32 mouse cellular contexts compared by ENCODE assay signal in the genomic region with DNA sequence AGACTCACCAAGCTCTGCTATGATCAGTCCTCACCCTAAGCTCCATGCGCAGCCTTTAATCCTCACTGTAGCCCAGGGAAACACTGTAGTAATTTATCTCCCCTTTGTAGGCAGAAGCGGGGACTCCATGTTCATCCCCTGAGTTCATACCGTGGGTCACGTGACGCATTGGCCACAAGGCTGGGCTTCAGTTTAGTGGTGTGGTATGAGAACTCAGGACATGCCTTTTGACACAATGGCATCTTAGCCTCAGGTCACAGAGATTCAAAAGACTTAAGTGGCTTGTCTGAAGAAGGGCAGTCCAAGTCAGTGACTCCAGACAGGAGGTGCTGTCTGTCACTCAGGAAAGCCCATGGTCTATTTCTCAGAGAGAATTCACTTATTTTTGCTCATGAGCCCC. TPM values are rescaled to one million over a fixed set of nuclear protein-coding genes. Genes with fewer than 3 reads are reported as not detected.
"Had no signal": no experiment of that assay in that cellular context is flagged by ENCODE, and none has a peak within 500 bp of the region (broad histone marks: within the 10 kb centered on the region; RNA-seq: fewer than 3 reads in every experiment).

No protein-coding gene starts in this region.

- H3K9ac ChIP-seq: heart, embryonic 12.5 days; heart, embryonic 13.5 days; heart, embryonic 15.5 days; hindbrain, embryonic 12.5 days; hindbrain, embryonic 13.5 days; hindbrain, embryonic 14.5 days; hindbrain, embryonic 15.5 days; intestine, embryonic 15.5 days; kidney, embryonic 15.5 days had no signal

- H3K9me3 ChIP-seq: heart, embryonic 12.5 days; heart, embryonic 13.5 days; heart, embryonic 15.5 days; hindbrain, embryonic 10.5 days; hindbrain, embryonic 12.5 days; hindbrain, embryonic 13.5 days; hindbrain, embryonic 15.5 days; intestine, embryonic 15.5 days; kidney, embryonic 15.5 days had no signal

- H3K27me3 ChIP-seq: heart, embryonic 12.5 days; heart, embryonic 13.5 days; heart, embryonic 15.5 days; hindbrain, embryonic 12.5 days; hindbrain, embryonic 13.5 days; hindbrain, embryonic 15.5 days; intestine, embryonic 15.5 days; kidney, embryonic 15.5 days had no signal

- H3K4me1 ChIP-seq: heart, embryonic 12.5 days; heart, embryonic 13.5 days; heart, embryonic 15.5 days; hindbrain, embryonic 10.5 days; hindbrain, embryonic 12.5 days; hindbrain, embryonic 13.5 days; hindbrain, embryonic 15.5 days; intestine, embryonic 15.5 days; kidney, embryonic 15.5 days had no signal

- DNase-seq: heart, postnatal 14 days; heart, postnatal 36 days; heart, postnatal 4 days; kidney, adult 11 months; kidney, adult 18-20 months; kidney, adult 2 months; kidney, adult 8-10 months; kidney, adult 9 months; kidney, postnatal 10 days; kidney, postnatal 14 days; kidney, postnatal 25 days; kidney, postnatal 36 days; kidney, postnatal 4 days; layer of hippocampus, adult 9-11 months; layer of hippocampus, postnatal 36 days had no signal

- H3K27ac ChIP-seq: heart, embryonic 13.5 days; heart, embryonic 15.5 days; hindbrain, embryonic 10.5 days; hindbrain, embryonic 12.5 days; hindbrain, embryonic 13.5 days; hindbrain, embryonic 14.5 days; hindbrain, embryonic 15.5 days; hindbrain, postnatal 0 days; intestine, embryonic 15.5 days; kidney, embryonic 15.5 days; kidney, postnatal 0 days; layer of hippocampus, adult 2 months; left cerebral cortex, adult 2 months had no signal

- H3K4me2 ChIP-seq: heart, embryonic 12.5 days; heart, embryonic 13.5 days; heart, embryonic 15.5 days; hindbrain, embryonic 12.5 days; hindbrain, embryonic 13.5 days; hindbrain, embryonic 14.5 days; hindbrain, embryonic 15.5 days; intestine, embryonic 15.5 days; kidney, embryonic 15.5 days had no signal

- H3K36me3 ChIP-seq: heart, embryonic 12.5 days; heart, embryonic 13.5 days; heart, embryonic 15.5 days; hindbrain, embryonic 10.5 days; hindbrain, embryonic 12.5 days; hindbrain, embryonic 13.5 days; hindbrain, embryonic 15.5 days; intestine, embryonic 15.5 days; kidney, embryonic 15.5 days had no signal

- H3K4me3 ChIP-seq: heart, embryonic 12.5 days; heart, embryonic 13.5 days; heart, embryonic 15.5 days; hindbrain, embryonic 10.5 days; hindbrain, embryonic 12.5 days; hindbrain, embryonic 13.5 days; hindbrain, embryonic 15.5 days; intestine, embryonic 15.5 days; kidney, embryonic 15.5 days; layer of hippocampus, adult 2 months; left cerebral cortex, adult 2 months had no signal

RNA-seq across cellular contexts. Expression of a gene that starts 43.2 kb away (rescaled TPM):
- polyA plus RNA-seq: heart, embryonic 12.5 days; heart, embryonic 14.5 days; inflammation-experienced regulatory T-cells, adult 6 months; intestine, postnatal 0 days had no signal
